Mouse (Mus musculus): Measurements from ENCODE around the gene Gas7. TPM values are rescaled to one million over a fixed set of nuclear protein-coding genes. Genes with fewer than 3 reads are reported as not detected.

Gene Gas7
- total RNA-seq, 2 experiments from 2014 or later = 1.3 to 3.4 TPM

- peak; percentile 85 for ATAC-seq (replicated peaks; ENCODE audit: low FRiP score, low TSS enrichment, poor library complexity, severe bottlenecking)
Measured at GRCm38 (mm10) chr11:67667531-67668332, 212.5 kb downstream of the Gas7 start.

- ATAC-seq (replicated peaks; ENCODE audit: low FRiP score, low TSS enrichment, poor library complexity, severe bottlenecking) = no peak
Measured at GRCm38 (mm10) chr11:67668460-67669007, 213.3 kb downstream of the Gas7 start.

GRCm38 (mm10) chr11:67670031-67670430 lies 214.8 kb downstream of the Gas7 start:
- ATAC-seq (replicated peaks; ENCODE audit: low FRiP score, low TSS enrichment, poor library complexity, severe bottlenecking) = no peak

- ATAC-seq (replicated peaks; ENCODE audit: low FRiP score, low TSS enrichment, poor library complexity, severe bottlenecking) = no peak
Measured at GRCm38 (mm10) chr11:67672140-67672539, 216.9 kb downstream of the Gas7 start.

- 0 out of 2 replicates have a peak, but pooled peaks have one; percentile 61 for ATAC-seq (replicated peaks; ENCODE audit: low FRiP score, low TSS enrichment, poor library complexity, severe bottlenecking)
Measured at GRCm38 (mm10) chr11:67675562-67676540, 220.6 kb downstream of the Gas7 start.

GRCm38 (mm10) chr11:67679300-67679699 lies 224.1 kb downstream of the Gas7 start:
- ATAC-seq (replicated peaks; ENCODE audit: low FRiP score, low TSS enrichment, poor library complexity, severe bottlenecking) = no peak

GRCm38 (mm10) chr11:67679930-67680329 lies 224.7 kb downstream of the Gas7 start:
- no peak for ATAC-seq (replicated peaks; ENCODE audit: low FRiP score, low TSS enrichment, poor library complexity, severe bottlenecking)

- no peak for ATAC-seq (replicated peaks; ENCODE audit: low FRiP score, low TSS enrichment, poor library complexity, severe bottlenecking)
Measured at GRCm38 (mm10) chr11:67681871-67682270, 226.6 kb downstream of the Gas7 start.

GRCm38 (mm10) chr11:67686109-67686508 lies 230.9 kb downstream of the Gas7 start:
- no peak for ATAC-seq (replicated peaks; ENCODE audit: low FRiP score, low TSS enrichment, poor library complexity, severe bottlenecking)

GRCm38 (mm10) chr11:67694703-67695376 lies 239.6 kb downstream of the Gas7 start, which contains the start of gene Rcvrn:
TSS of gene Rcvrn (plus strand) at chr11:67695326.
- peak; percentile 47; the same call in 1 of the 2 replicates for ATAC-seq (replicated peaks; ENCODE audit: low FRiP score, low TSS enrichment, poor library complexity, severe bottlenecking)

GRCm38 (mm10) chr11:67712976-67713375 lies 257.7 kb downstream of the Gas7 start:
- ATAC-seq (replicated peaks; ENCODE audit: low FRiP score, low TSS enrichment, poor library complexity, severe bottlenecking) = no peak

GRCm38 (mm10) chr11:67715382-67715781 lies 260.1 kb downstream of the Gas7 start:
- no peak for ATAC-seq (replicated peaks; ENCODE audit: low FRiP score, low TSS enrichment, poor library complexity, severe bottlenecking)

- ATAC-seq (replicated peaks; ENCODE audit: low FRiP score, low TSS enrichment, poor library complexity, severe bottlenecking) = no peak
Measured at GRCm38 (mm10) chr11:67721485-67721884, 266.2 kb downstream of the Gas7 start.

GRCm38 (mm10) chr11:67722399-67723156 lies 267.3 kb downstream of the Gas7 start:
- ATAC-seq (replicated peaks; ENCODE audit: low FRiP score, low TSS enrichment, poor library complexity, severe bottlenecking) = no peak

- ATAC-seq (replicated peaks; ENCODE audit: low FRiP score, low TSS enrichment, poor library complexity, severe bottlenecking) = no peak
Measured at GRCm38 (mm10) chr11:67723231-67724013, 268.2 kb downstream of the Gas7 start.

GRCm38 (mm10) chr11:67727095-67727494 lies 271.9 kb downstream of the Gas7 start:
- no peak for ATAC-seq (replicated peaks; ENCODE audit: low FRiP score, low TSS enrichment, poor library complexity, severe bottlenecking)

- ATAC-seq (replicated peaks; ENCODE audit: low FRiP score, low TSS enrichment, poor library complexity, severe bottlenecking) = no peak
Measured at GRCm38 (mm10) chr11:67728726-67729125, 273.5 kb downstream of the Gas7 start.

- no peak for ATAC-seq (replicated peaks; ENCODE audit: low FRiP score, low TSS enrichment, poor library complexity, severe bottlenecking)
Measured at GRCm38 (mm10) chr11:67731056-67731455, 275.8 kb downstream of the Gas7 start.
